Mouse (Mus musculus): ENCODE measurements at regions not wholly inside any gene's neighbourhood (a gene's known extent, or its start where the extent isn't known, plus 50 kb on each side); places are given as distances from the start of the nearest gene placed in this dataset.

DNA sequence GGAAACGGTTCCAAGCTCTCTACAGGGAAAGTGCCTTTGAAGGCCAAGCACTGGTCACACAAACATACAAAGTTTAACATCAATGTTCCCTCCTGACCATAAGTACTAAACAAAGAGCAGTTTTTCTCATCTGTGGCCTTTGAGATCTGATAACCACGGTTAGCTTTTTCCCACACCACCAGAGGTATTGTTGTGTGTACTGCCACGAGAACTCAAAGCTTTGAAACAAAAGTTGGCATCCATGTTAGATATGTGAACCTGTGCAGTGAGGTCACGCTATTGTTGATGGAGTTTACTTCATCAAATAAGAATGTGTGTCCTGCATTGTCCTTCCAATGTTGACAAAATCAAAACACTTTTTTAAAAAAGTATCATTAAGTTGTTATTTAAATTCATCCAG is 79.9 kb upstream of the Myo10 start:
- TF ChIP-seq GATA1 (IDR thresholded peaks at IDR 0.05; ENCODE audit: low read depth, low read length) (no peak), TAL1 (IDR thresholded peaks at IDR 0.05; ENCODE audit: low read length) (no peak), BHLHE40 (IDR thresholded peaks at IDR 0.05; ENCODE audit: borderline replicate concordance, low read depth, low read length) (no peak), CTCF (IDR thresholded peaks at IDR 0.05 in 2 of 3, conservative IDR thresholded peaks at IDR 0.05 in 1 of 3; ENCODE audit: control insufficient read depth in 1 of 3, insufficient read depth in 1 of 3, low read depth in 2 of 3, low read length in 3 of 3, poor library complexity in 1 of 3, severe bottlenecking in 1 of 3) (no peak), POLR2A (IDR thresholded peaks at IDR 0.05; ENCODE audit: control insufficient read depth in 1 of 2, insufficient read depth in 1 of 2, low read depth in 1 of 2, low read length in 2 of 2, poor library complexity in 1 of 2) (no peak), POLR2AphosphoS5 (IDR thresholded peaks at IDR 0.05; ENCODE audit: borderline replicate concordance, low read depth, low read length) (no peak), ETS1 (IDR thresholded peaks at IDR 0.05; ENCODE audit: low read depth, low read length) (no peak), HCFC1 (IDR thresholded peaks at IDR 0.05; ENCODE audit: low read depth, low read length) (no peak), MEF2A (IDR thresholded peaks at IDR 0.05; ENCODE audit: extremely low read depth, insufficient replicate concordance, low read depth, low read length, poor library complexity, severe bottlenecking) (no peak), CHD2 (IDR thresholded peaks at IDR 0.05; ENCODE audit: low read length) (no peak), ELF1 (IDR thresholded peaks at IDR 0.05; ENCODE audit: low read depth, low read length) (no peak)
